Mouse (Mus musculus): ENCODE measurements at regions not wholly inside any gene's neighbourhood (a gene's known extent, or its start where the extent isn't known, plus 50 kb on each side); places are given as distances from the start of the nearest gene placed in this dataset.

- no peak for DNase-seq (ENCODE audit: low spot score in 2 of 2)
Measured at GRCm38 (mm10) chr12:93549900-93550299, 1700.9 kb upstream of the Sel1l start.

GRCm38 (mm10) chr12:93523465-93523864, 1674.5 kb upstream of the Sel1l start:
- no peak for DNase-seq (ENCODE audit: low spot score in 2 of 2)

GRCm38 (mm10) chr12:93486381-93486780, 1637.4 kb upstream of the Sel1l start:
- no peak for DNase-seq (ENCODE audit: low spot score in 2 of 2)

- DNase-seq (ENCODE audit: low spot score in 2 of 2): no peak
Measured at GRCm38 (mm10) chr12:93462106-93462505, 1613.1 kb upstream of the Sel1l start.

- no peak for DNase-seq (ENCODE audit: low spot score in 2 of 2)
Measured at GRCm38 (mm10) chr12:93449436-93449835, 1600.5 kb upstream of the Sel1l start.

GRCm38 (mm10) chr12:93429218-93429617, 1580.3 kb upstream of the Sel1l start:
- no peak for DNase-seq (ENCODE audit: low spot score in 2 of 2)

GRCm38 (mm10) chr12:93427988-93428387, 1579.0 kb upstream of the Sel1l start:
- no peak for DNase-seq (ENCODE audit: low spot score in 2 of 2)

GRCm38 (mm10) chr12:93416381-93416780, 1567.4 kb upstream of the Sel1l start:
- no peak for DNase-seq (ENCODE audit: low spot score in 2 of 2)

GRCm38 (mm10) chr12:93415791-93416190, 1566.8 kb upstream of the Sel1l start:
- no peak for DNase-seq (ENCODE audit: low spot score in 2 of 2)

- no peak for DNase-seq (ENCODE audit: low spot score in 2 of 2)
Measured at GRCm38 (mm10) chr12:93385578-93385977, 1536.6 kb upstream of the Sel1l start.

GRCm38 (mm10) chr12:93342933-93343332, 1494.0 kb upstream of the Sel1l start:
- DNase-seq (ENCODE audit: low spot score in 2 of 2): no peak

GRCm38 (mm10) chr12:93342525-93342924, 1493.6 kb upstream of the Sel1l start:
- DNase-seq (ENCODE audit: low spot score in 2 of 2): no peak

- no peak for DNase-seq (ENCODE audit: low spot score in 2 of 2)
Measured at GRCm38 (mm10) chr12:93335520-93335919, 1486.6 kb upstream of the Sel1l start.

- DNase-seq (ENCODE audit: low spot score in 2 of 2): no peak
Measured at GRCm38 (mm10) chr12:93312214-93312613, 1463.3 kb upstream of the Sel1l start.

- DNase-seq (ENCODE audit: low spot score in 2 of 2): no peak
Measured at GRCm38 (mm10) chr12:93281816-93282215, 1432.9 kb upstream of the Sel1l start.

- no peak for DNase-seq (ENCODE audit: low spot score in 2 of 2)
Measured at GRCm38 (mm10) chr12:93273652-93274051, 1424.7 kb upstream of the Sel1l start.

- no peak for DNase-seq (ENCODE audit: low spot score in 2 of 2)
Measured at GRCm38 (mm10) chr12:93230237-93230636, 1381.3 kb upstream of the Sel1l start.

- no peak for DNase-seq (ENCODE audit: low spot score in 2 of 2)
Measured at GRCm38 (mm10) chr12:93226826-93227225, 1377.9 kb upstream of the Sel1l start.

- no peak for DNase-seq (ENCODE audit: low spot score in 2 of 2)
Measured at GRCm38 (mm10) chr12:93221179-93221922, 1372.4 kb upstream of the Sel1l start.

- no peak for DNase-seq (ENCODE audit: low spot score in 2 of 2)
Measured at GRCm38 (mm10) chr12:93207596-93207995, 1358.6 kb upstream of the Sel1l start.

GRCm38 (mm10) chr12:93188940-93189339, 1340.0 kb upstream of the Sel1l start:
- no peak for DNase-seq (ENCODE audit: low spot score in 2 of 2)

GRCm38 (mm10) chr12:93173744-93174143, 1324.8 kb upstream of the Sel1l start:
- no peak for DNase-seq (ENCODE audit: low spot score in 2 of 2)

- DNase-seq (ENCODE audit: low spot score in 2 of 2): no peak
Measured at GRCm38 (mm10) chr12:93160252-93160651, 1311.3 kb upstream of the Sel1l start.

Data from spleen, postnatal 4 days (tissue).